Mouse (Mus musculus) CD4-positive, CD25-positive, alpha-beta regulatory T cell, adult 4 months (primary cell): ENCODE measurements around the gene Rtn4ip1. TPM values are rescaled to one million over a fixed set of nuclear protein-coding genes. Genes with fewer than 3 reads are reported as not detected.
"Not testable (repeated sequence)": the region's sequence is repeated elsewhere in the genome, so short reads cannot be mapped to it uniquely, and the experiment has no call there.

Source experiments
- ATAC-seq: one replicate; pipeline ENCODE4 v1.8.0; 2017
- polyA plus RNA-seq, 2 experiments: library from polyadenylated mRNA; unstranded; fragments of 100-300 nt; shearing (Covaris generic); gene quantifications; one replicate each; pipeline ENCODE4 v1.2.1; 2017

The Rtn4ip1 gene
- polyA plus RNA-seq, 2 experiments from 2014 or later, result 11.3 to 16.9 TPM

DNA sequence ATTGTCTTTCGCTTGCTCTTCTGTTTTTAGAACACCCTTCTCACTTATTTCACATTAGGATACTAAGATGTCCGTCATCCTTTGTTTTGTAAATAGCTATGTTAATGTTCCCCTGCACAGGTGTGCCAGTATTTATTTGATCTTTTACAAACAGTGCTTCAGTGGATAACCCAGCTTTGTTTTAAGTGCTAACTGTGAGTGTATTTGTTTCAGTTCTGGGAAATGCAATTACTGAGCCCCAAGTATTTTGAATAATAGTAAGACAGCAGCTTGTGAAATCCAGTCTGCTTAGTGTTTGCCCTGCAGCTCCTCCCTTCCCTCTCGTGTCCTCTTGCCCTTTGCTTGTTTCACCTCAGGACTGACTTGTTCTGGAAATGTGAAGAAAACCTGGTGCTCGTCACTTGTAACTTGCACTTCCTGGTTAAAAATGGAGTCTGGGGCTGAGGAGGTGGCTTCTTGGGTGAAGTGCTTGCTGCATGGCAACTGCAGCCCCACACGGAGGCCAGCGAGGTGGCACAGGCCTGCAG lies 37.6 kb downstream of the Rtn4ip1 start:
- ATAC-seq, result no peak

DNA sequence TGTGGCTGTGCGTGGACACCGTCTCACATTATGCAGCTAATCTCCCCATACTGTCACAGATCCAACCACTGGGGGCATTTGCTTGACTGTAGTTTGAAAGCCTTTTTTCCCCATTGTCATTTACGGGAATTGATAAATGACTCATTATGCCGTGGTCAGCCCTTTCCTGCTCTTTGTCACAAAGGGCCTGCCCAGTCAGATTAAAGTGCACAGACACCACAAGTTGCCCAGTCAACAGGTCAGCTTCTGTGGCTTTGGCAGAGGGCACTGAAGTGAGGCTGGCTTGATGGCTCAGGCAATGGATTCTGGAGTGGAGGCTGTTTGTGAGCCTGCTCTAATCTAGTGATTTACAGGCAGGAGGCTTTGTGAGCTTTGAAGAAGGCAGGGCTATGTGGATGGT lies 42.1 kb downstream of the Rtn4ip1 start:
- no peak for ATAC-seq

- ATAC-seq, result no peak
These were observed 43.8 kb downstream of the Rtn4ip1 start for GRCm38 (mm10) chr10:43945435-43945834.

DNA sequence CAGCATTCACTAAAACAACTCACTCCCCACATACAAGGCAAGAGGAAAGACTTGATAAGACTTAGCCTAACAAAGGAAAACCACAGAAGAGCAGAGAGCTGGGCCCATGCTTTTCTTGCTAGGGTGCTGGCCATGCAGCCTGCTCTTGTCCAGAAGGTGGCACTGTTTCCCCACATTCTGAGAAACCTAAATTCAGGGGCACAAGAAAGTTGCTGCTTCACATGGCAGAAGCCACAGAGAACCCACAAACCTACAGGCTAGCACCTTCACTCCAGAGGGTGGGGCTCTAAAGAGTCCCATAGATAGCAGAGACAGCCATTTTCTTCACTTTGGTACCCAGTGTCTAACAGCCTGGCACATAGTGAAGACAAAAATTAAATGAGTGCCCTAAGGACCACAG lies 52.3 kb downstream of the Rtn4ip1 start:
- ATAC-seq, result peak; percentile 87

DNA sequence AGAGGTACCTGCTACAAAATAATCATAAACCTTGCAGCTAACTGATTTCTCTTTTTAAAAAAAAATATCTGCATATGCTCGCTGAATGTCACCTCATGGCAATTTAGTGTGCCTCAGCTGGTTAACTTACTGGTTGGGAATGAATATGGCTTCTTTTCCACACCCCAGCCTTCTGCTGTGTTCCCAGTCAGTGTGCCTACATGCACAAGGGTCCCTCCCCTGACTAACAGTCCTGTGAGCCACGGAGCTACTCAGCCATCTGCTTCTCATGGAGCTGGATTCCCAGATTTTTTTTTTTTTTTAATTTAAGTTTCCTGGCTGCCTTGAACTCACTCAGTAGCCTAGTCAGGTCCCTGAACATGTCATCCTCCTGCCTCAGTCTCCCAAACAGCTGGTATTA lies 63.3 kb downstream of the Rtn4ip1 start:
- no peak for ATAC-seq

GRCm38 (mm10) chr10:43973244-43973643 lies 71.6 kb downstream of the Rtn4ip1 start:
- no peak for ATAC-seq

GRCm38 (mm10) chr10:43977353-43977752 lies 75.7 kb downstream of the Rtn4ip1 start:
- ATAC-seq, result no peak

- ATAC-seq, result peak; percentile 78
These were observed 78.5 kb downstream of the Rtn4ip1 start for GRCm38 (mm10) chr10:43980080-43980479.

DNA sequence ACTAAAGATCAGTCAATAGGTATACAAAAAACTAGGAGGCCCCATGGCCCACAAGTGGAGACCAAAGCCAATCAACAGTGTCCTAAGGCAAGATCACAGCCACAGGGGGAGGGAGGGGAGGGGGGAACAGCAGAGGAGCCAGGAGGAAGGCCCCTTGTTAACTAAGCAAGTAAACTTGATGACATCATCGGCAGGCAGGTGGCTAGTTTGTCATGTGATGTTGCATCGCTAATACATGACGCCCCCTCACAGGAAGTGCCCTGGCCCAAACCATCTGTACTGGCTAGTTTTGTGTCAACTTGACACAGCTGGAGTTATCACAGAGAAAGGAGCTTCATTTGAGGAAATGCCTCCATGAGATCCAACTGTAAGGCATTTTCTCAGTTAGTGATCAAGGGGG lies 79.1 kb downstream of the Rtn4ip1 start:
- not testable (repeated sequence) for ATAC-seq

GRCm38 (mm10) chr10:43982470-43982869 lies 80.9 kb downstream of the Rtn4ip1 start:
- no peak for ATAC-seq

DNA sequence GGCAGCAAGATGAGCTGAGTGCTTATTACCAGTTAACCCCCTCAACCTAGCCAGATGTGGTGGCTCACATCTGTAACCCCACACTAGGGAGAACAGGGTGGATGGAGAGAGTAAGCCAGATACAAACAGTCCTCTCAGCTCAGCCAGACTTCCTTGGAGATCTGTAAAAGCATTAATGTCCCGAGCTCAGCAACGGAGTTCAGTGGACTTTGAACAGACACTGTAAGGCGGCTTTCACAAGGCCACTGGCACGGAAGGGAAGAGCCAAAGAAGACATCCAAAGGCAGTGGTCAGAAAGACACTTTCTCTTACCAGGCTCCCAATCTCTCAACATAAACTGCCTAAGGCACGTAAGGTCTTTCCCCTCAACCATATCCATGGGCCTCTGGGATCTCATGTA lies 81.6 kb downstream of the Rtn4ip1 start:
- ATAC-seq, result no peak

DNA sequence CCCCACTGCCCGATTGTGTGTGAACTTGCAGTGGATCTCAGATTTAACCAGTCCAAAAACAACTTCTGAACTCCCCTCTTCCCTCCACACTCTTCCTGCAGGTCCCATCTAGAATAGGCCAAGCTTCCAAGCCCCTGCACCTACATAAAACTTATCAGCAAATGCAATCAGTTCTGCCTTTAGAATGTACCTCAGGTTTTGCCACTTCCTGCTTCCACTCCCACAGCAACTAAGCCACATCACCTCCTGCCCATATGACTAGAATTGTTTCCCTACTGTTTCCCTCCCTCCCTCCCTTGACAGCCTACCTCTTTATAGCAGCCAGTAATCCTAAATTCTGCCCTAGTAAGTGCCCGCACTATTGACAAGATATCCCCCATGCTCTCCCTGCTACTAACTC lies 82.3 kb downstream of the Rtn4ip1 start:
- peak; percentile 46 for ATAC-seq

GRCm38 (mm10) chr10:43991268-43991667 lies 89.7 kb downstream of the Rtn4ip1 start:
- no peak for ATAC-seq

- no peak for ATAC-seq
These were observed 90.9 kb downstream of the Rtn4ip1 start for GRCm38 (mm10) chr10:43992506-43992905.

- ATAC-seq, result no peak
These were observed 91.6 kb downstream of the Rtn4ip1 start for GRCm38 (mm10) chr10:43993198-43993597.

- ATAC-seq, result peak; percentile 71
These were observed 94.4 kb downstream of the Rtn4ip1 start for GRCm38 (mm10) chr10:43995858-43996650.

DNA sequence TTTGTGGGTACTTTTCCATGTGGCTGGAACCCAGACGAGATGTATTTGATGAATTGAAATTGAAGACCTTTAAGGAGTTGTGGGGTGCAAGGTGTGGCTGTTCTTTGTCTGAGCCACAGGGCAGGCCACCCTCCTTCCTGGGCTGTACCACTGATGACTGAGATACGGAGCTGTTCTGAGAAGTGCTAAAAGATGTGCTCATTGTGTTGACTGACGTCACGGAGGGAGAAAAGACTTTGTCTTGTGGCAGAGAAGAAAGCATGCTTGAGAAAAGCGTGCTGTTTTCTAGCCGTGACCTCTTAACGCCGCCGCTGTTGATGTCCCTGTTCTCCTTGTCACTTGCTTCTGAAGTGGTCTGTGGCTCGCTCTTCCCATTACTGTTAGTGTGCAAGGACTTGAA lies 95.7 kb downstream of the Rtn4ip1 start:
- ATAC-seq, result peak; percentile 86

GRCm38 (mm10) chr10:43998023-43998422 lies 96.4 kb downstream of the Rtn4ip1 start:
- ATAC-seq, result no peak

DNA sequence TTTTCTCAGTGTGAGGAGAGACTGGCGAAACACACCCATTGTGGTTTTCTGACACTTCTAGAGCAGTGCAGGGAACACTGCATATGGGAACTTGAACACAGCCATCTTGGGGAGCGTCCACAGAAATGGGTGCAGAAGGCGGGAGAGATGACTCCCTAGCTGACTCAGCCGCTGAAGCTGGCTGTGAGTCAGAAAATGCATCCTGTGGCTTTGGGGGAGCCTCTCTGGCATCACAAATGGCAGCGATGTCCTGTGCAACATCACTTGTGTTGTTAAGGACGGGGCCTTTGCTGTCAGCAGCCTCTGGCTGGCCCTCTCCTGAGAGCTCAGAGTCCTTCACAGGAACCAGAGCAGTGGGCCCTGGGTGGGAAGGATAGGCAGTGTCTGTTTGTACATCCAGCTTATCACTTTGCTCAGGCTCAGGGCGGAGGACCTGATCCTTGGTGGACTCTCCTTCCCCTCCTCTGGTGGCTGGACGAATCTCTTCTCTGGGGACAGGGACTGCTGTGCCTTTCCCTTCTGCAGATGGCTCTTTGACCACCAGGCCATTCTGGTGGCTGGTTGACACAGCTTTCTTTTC lies 97.0 kb downstream of the Rtn4ip1 start:
- ATAC-seq, result peak; percentile 2

GRCm38 (mm10) chr10:44000156-44000865 lies 98.7 kb downstream of the Rtn4ip1 start:
- ATAC-seq, result no peak

DNA sequence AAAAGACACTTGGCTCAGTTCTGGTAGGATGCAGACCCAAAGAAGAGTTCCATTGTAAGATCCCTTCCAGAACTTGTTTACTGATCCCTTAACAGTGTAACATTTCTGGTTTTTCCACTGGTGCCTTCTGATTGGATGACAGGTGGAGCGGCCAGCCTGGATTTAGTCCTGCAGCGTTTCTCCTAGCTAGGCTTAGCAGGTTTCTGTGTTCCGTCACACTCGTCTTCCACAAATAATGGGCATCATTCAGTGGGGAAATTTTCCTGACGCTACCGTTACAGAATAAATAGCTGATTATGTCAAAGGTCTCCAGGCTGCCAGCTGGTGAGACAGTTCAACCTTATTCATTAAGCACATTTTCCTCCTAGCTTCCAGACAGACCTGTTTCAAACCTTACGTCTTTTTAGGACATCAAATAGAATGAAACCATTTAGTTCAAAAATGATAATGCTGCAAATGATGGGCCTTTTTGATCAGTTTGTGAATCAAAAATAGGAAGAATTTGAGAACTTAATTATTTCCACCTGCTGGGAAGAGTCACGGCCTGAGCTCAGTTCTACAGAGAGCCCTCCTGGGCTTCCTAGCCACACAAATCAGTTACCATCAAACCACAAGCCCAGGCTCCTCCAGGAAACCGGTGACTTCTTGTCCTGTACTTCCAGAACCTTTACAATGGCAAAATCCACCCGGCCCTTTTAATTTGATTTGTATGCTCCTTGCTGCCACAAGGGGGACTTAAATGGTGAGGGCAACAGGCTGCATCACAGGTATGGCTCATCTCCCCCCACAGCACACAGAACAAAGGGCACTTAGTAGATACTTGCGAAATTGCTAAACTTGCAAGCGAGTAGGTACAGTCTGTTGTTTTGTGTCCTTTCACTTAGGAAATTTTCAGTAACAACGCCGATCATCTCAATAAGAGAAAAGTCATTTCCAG lies 100.7 kb downstream of the Rtn4ip1 start:
- ATAC-seq, result peak; percentile 53

- ATAC-seq, result peak; percentile 6
These were observed 101.5 kb downstream of the Rtn4ip1 start for GRCm38 (mm10) chr10:44002995-44003524.
